In genomic region chr2:112238006-112238405, GRCm38 (mm10) we compare ENCODE assay signal across 18 mouse cellular contexts. TPM values are rescaled to one million over a fixed set of nuclear protein-coding genes. Genes with fewer than 3 reads are reported as not detected.
DNase-seq lines count a peak whose midpoint lies in the region; ATAC-seq and TF ChIP-seq lines count a peak whose summit lies in the region.
"Had no signal": no experiment of that assay in that cellular context is flagged by ENCODE, and none has a peak within 500 bp of the region (broad histone marks: within the 10 kb centered on the region; RNA-seq: fewer than 3 reads in every experiment).

No protein-coding gene starts in this region.

- no peak for DNase-seq in testis, postnatal 14 days (ENCODE audit: low spot score)
- DNase-seq in hindbrain, embryonic 10.5 days (ENCODE audit: low spot score): no peak
- DNase-seq in T-cell, adult 2 months (ENCODE audit: low spot score): no peak
- DNase-seq: gastrocnemius, postnatal 14 days; kidney, postnatal 25 days; layer of hippocampus, adult 9-11 months; lung, postnatal 4 days; thymus, postnatal 36 days had no signal

- WGBS in intestine, embryonic 15.5 days: 8% methylated on average over 4 of the region's 4 CpGs
- 9% methylated on average over 4 of the region's 4 CpGs for WGBS in intestine, postnatal 0 days
- WGBS in hindbrain, embryonic 10.5 days: 12% methylated on average over 4 of the region's 4 CpGs

- no peak overlapping the region for H3K4me3 ChIP-seq in intestine, embryonic 15.5 days (replicated peaks)
- H3K4me3 ChIP-seq in intestine, postnatal 0 days (ENCODE audit: low read depth, low read length): no peak overlapping the region
- peak overlapping the region; percentile 38; the same call in 1 of the 2 replicates for H3K4me3 ChIP-seq in testis, adult 2 months (ENCODE audit: control insufficient read depth, low read depth, low read length)
- no peak overlapping the region for H3K4me3 ChIP-seq in embryonic fibroblast, embryonic 13.5 days (ENCODE audit: insufficient read depth, low read length)
- no peak overlapping the region for H3K4me3 ChIP-seq in hindbrain, embryonic 10.5 days

- no peaks in the 10 kb centered on the region for H3K27me3 ChIP-seq in intestine, embryonic 15.5 days (replicated peaks)
- no peaks in the 10 kb centered on the region for H3K27me3 ChIP-seq in intestine, postnatal 0 days (replicated peaks; ENCODE audit: control insufficient read depth, insufficient read depth, low read length)
- H3K27me3 ChIP-seq in testis, adult 2 months (ENCODE audit: control insufficient read depth, insufficient read depth, low read length): no peaks in the 10 kb centered on the region
- H3K27me3 ChIP-seq in hindbrain, embryonic 10.5 days (ENCODE audit: insufficient read depth, poor library complexity, severe bottlenecking): peaks cover 8% of the 10 kb centered on the region
- H3K27me3 ChIP-seq: embryonic facial prominence, embryonic 15.5 days had no signal

- 0 out of 2 replicates have a peak overlapping the region, but pooled peaks have one; percentile 96 for H3K4me2 ChIP-seq in intestine, embryonic 15.5 days (replicated peaks)
- H3K4me2 ChIP-seq in intestine, postnatal 0 days (replicated peaks; ENCODE audit: low read depth): no peak overlapping the region; the same call in 1 of the 2 replicates

- H3K9ac ChIP-seq in intestine, embryonic 15.5 days: no peak overlapping the region
- H3K9ac ChIP-seq in intestine, postnatal 0 days (ENCODE audit: low read depth, low read length): no peak overlapping the region
- H3K9ac ChIP-seq: embryonic facial prominence, embryonic 15.5 days; midbrain, embryonic 12.5 days had no signal

- TF ChIP-seq CTCF in intestine, postnatal 0 days (IDR thresholded peaks at IDR 0.05; ENCODE audit: low read depth): no peak
- no peak for TF ChIP-seq CTCF in testis, adult 2 months (IDR thresholded peaks at IDR 0.05; ENCODE audit: control insufficient read depth, insufficient read depth, insufficient replicate concordance, low read depth, low read length)
- TF ChIP-seq CTCF in embryonic fibroblast, embryonic 13.5 days (IDR thresholded peaks at IDR 0.05; ENCODE audit: borderline replicate concordance, insufficient read depth, low read length): no peak

- H3K36me3 ChIP-seq in intestine, embryonic 15.5 days: no peaks in the 10 kb centered on the region
- no peaks in the 10 kb centered on the region for H3K36me3 ChIP-seq in intestine, postnatal 0 days (ENCODE audit: control insufficient read depth, insufficient read depth)
- no peaks in the 10 kb centered on the region for H3K36me3 ChIP-seq in testis, adult 2 months (ENCODE audit: control insufficient read depth, insufficient read depth, low read length)
- H3K36me3 ChIP-seq in hindbrain, embryonic 10.5 days: 0 out of 2 replicates have a peak, but pooled peaks cover under 1% of the 10 kb centered on the region
- H3K36me3 ChIP-seq: embryonic facial prominence, embryonic 15.5 days; midbrain, embryonic 12.5 days had no signal

- no peak overlapping the region for H3K27ac ChIP-seq in intestine, embryonic 15.5 days
- H3K27ac ChIP-seq in intestine, postnatal 0 days (ENCODE audit: low read depth, low read length): no peak overlapping the region
- H3K27ac ChIP-seq in testis, adult 2 months (ENCODE audit: control insufficient read depth, insufficient read depth, low read depth, low read length): no peak overlapping the region
- H3K27ac ChIP-seq in embryonic fibroblast, embryonic 13.5 days (ENCODE audit: insufficient read depth, low read length): no peak overlapping the region
- H3K27ac ChIP-seq in hindbrain, embryonic 10.5 days: no peak overlapping the region
- H3K27ac ChIP-seq: embryonic facial prominence, embryonic 15.5 days; heart, embryonic 10.5 days; midbrain, embryonic 12.5 days had no signal

- no peaks in the 10 kb centered on the region for H3K9me3 ChIP-seq in intestine, embryonic 15.5 days
- no peaks in the 10 kb centered on the region for H3K9me3 ChIP-seq in intestine, postnatal 0 days (ENCODE audit: control insufficient read depth)
- H3K9me3 ChIP-seq in hindbrain, embryonic 10.5 days: no peaks in the 10 kb centered on the region
- H3K9me3 ChIP-seq: embryonic facial prominence, embryonic 15.5 days; heart, embryonic 10.5 days; midbrain, embryonic 12.5 days had no signal

- no peak for TF ChIP-seq POLR2A in testis, adult 2 months (IDR thresholded peaks at IDR 0.05; ENCODE audit: control insufficient read depth, low read depth, low read length)
- peak; percentile 40; the same call in 1 of the 2 replicates for TF ChIP-seq POLR2A in embryonic fibroblast, embryonic 13.5 days (IDR thresholded peaks at IDR 0.05; ENCODE audit: low read depth, low read length)

- H3K4me1 ChIP-seq in intestine, embryonic 15.5 days (replicated peaks): peaks cover 13% of the 10 kb centered on the region
- no peaks in the 10 kb centered on the region; the same call in 1 of the 2 replicates for H3K4me1 ChIP-seq in intestine, postnatal 0 days (replicated peaks; ENCODE audit: control insufficient read depth, insufficient read depth, low read length)
- peaks cover 6% of the 10 kb centered on the region for H3K4me1 ChIP-seq in testis, adult 2 months (ENCODE audit: control insufficient read depth, insufficient read depth, low read length)
- no peaks in the 10 kb centered on the region for H3K4me1 ChIP-seq in embryonic fibroblast, embryonic 13.5 days (ENCODE audit: control insufficient read depth, insufficient read depth, low read length)
- H3K4me1 ChIP-seq in hindbrain, embryonic 10.5 days (replicated peaks): peaks cover 26% of the 10 kb centered on the region

- no peak for ATAC-seq in intestine, embryonic 15.5 days
- ATAC-seq in intestine, postnatal 0 days: no peak

RNA-seq across cellular contexts. Expression of gene Lpcat4, which starts 1.3 kb away (rescaled TPM):
- polyA plus RNA-seq in intestine, embryonic 15.5 days (2015; fragmentation: Nextera tagmentation; extraction: Ambion mirVana): 22.8 and 23.8 TPM in 2 replicates
- polyA plus RNA-seq in intestine, postnatal 0 days (2015; fragmentation: Nextera tagmentation; extraction: Ambion mirVana): 8.4 TPM in 2 replicates
- polyA plus RNA-seq in testis, adult 2 months (2012; rRNA removed): 74.6 and 88.6 TPM in 2 replicates
- 21.6 and 25.3 TPM in 2 replicates for polyA plus RNA-seq in embryonic fibroblast, embryonic 13.5 days (2011; ENCODE audit: insufficient read length, low read depth, missing spikeins)
- polyA plus RNA-seq in hindbrain, embryonic 10.5 days (2016; fragmentation: Nextera tagmentation; extraction: Ambion mirVana): 13.3 and 14.8 TPM in 2 replicates

RNA-seq across cellular contexts. Expression of gene Nutm1, which starts 21.1 kb away (rescaled TPM):
- polyA plus RNA-seq in intestine, embryonic 15.5 days (2015; fragmentation: Nextera tagmentation; extraction: Ambion mirVana): not detected in 2 replicates
- 0.03 TPM in 1 of 2 replicates, not detected in the other for polyA plus RNA-seq in intestine, postnatal 0 days (2015; fragmentation: Nextera tagmentation; extraction: Ambion mirVana)
- polyA plus RNA-seq in testis, adult 2 months (2012; rRNA removed): 22.6 and 23.7 TPM in 2 replicates
- not detected in 2 replicates for polyA plus RNA-seq in embryonic fibroblast, embryonic 13.5 days (2011; ENCODE audit: insufficient read length, low read depth, missing spikeins)
- polyA plus RNA-seq in hindbrain, embryonic 10.5 days (2016; fragmentation: Nextera tagmentation; extraction: Ambion mirVana): not detected in 2 replicates
- polyA plus RNA-seq: embryonic facial prominence, embryonic 15.5 days; intestine, embryonic 14.5 days; limb, embryonic 14.5 days; liver, embryonic 16.5 days; midbrain, embryonic 12.5 days had no signal

RNA-seq across cellular contexts. Expression of gene Nop10, which starts 23.7 kb away (rescaled TPM):
- polyA plus RNA-seq in intestine, embryonic 15.5 days (2015; fragmentation: Nextera tagmentation; extraction: Ambion mirVana): 256 and 271 TPM in 2 replicates
- polyA plus RNA-seq in intestine, postnatal 0 days (2015; fragmentation: Nextera tagmentation; extraction: Ambion mirVana): 114 and 120 TPM in 2 replicates
- polyA plus RNA-seq in testis, adult 2 months (2012; rRNA removed): 108 and 121 TPM in 2 replicates
- 70.7 and 79.5 TPM in 2 replicates for polyA plus RNA-seq in embryonic fibroblast, embryonic 13.5 days (2011; ENCODE audit: insufficient read length, low read depth, missing spikeins)
- polyA plus RNA-seq in hindbrain, embryonic 10.5 days (2016; fragmentation: Nextera tagmentation; extraction: Ambion mirVana): 178 and 208 TPM in 2 replicates

RNA-seq across cellular contexts. Expression of gene Slc12a6, which starts 27.6 kb away (rescaled TPM):
- 13.8 TPM in 2 replicates for polyA plus RNA-seq in intestine, embryonic 15.5 days (2015; fragmentation: Nextera tagmentation; extraction: Ambion mirVana)
- 6.9 and 8.0 TPM in 2 replicates for polyA plus RNA-seq in intestine, postnatal 0 days (2015; fragmentation: Nextera tagmentation; extraction: Ambion mirVana)
- 28.8 and 34.1 TPM in 2 replicates for polyA plus RNA-seq in testis, adult 2 months (2012; rRNA removed)
- 27.9 and 29.2 TPM in 2 replicates for polyA plus RNA-seq in embryonic fibroblast, embryonic 13.5 days (2011; ENCODE audit: insufficient read length, low read depth, missing spikeins)
- polyA plus RNA-seq in hindbrain, embryonic 10.5 days (2016; fragmentation: Nextera tagmentation; extraction: Ambion mirVana): 8.7 and 11.2 TPM in 2 replicates

RNA-seq across cellular contexts. Expression of gene Gm21985, which starts 28.1 kb away (rescaled TPM):
- not detected in 2 replicates for polyA plus RNA-seq in intestine, embryonic 15.5 days (2015; fragmentation: Nextera tagmentation; extraction: Ambion mirVana)
- not detected in 2 replicates for polyA plus RNA-seq in intestine, postnatal 0 days (2015; fragmentation: Nextera tagmentation; extraction: Ambion mirVana)
- polyA plus RNA-seq in testis, adult 2 months (2012; rRNA removed): not detected in 2 replicates
- not detected in 2 replicates for polyA plus RNA-seq in embryonic fibroblast, embryonic 13.5 days (2011; ENCODE audit: insufficient read length, low read depth, missing spikeins)
- not detected in 2 replicates for polyA plus RNA-seq in hindbrain, embryonic 10.5 days (2016; fragmentation: Nextera tagmentation; extraction: Ambion mirVana)
- polyA plus RNA-seq: embryonic facial prominence, embryonic 15.5 days; heart, embryonic 10.5 days; intestine, embryonic 14.5 days; liver, embryonic 16.5 days; midbrain, embryonic 12.5 days had no signal

Comparison
In these comparisons a context has a peak if more than half of its experiments do, and no peak if none do; other contexts are left out.
1. RNA of gene Nutm1, which starts 21.1 kb away (polyA plus RNA-seq): 22.6 to 23.7 TPM in testis, adult 2 months; 0.03 TPM in intestine, postnatal 0 days, not detected in intestine, embryonic 15.5 days, not detected in hindbrain, embryonic 10.5 days and not detected in embryonic fibroblast, embryonic 13.5 days; every median in the first group is over 10 times any median in the second.